Comparison of ENCODE assay signal across 16 mouse cellular contexts in genomic region chr6:53812242-53812641, GRCm38 (mm10). TPM values are rescaled to one million over a fixed set of nuclear protein-coding genes. Genes with fewer than 3 reads are reported as not detected.
DNase-seq lines count a peak whose midpoint lies in the region; TF ChIP-seq lines count a peak whose summit lies in the region.
"Had no signal": no experiment of that assay in that cellular context is flagged by ENCODE, and none has a peak within 500 bp of the region (broad histone marks: within the 10 kb centered on the region; RNA-seq: fewer than 3 reads in every experiment).

No protein-coding gene starts in this region.

- no peak overlapping the region for H3K4me3 ChIP-seq in left cerebral cortex, adult 2 months
- H3K4me3 ChIP-seq: heart, embryonic 12.5 days; lung, embryonic 15.5 days had no signal

- peak; percentile 32 for TF ChIP-seq CTCF in left cerebral cortex, adult 2 months (IDR thresholded peaks at IDR 0.05)

- H3K27ac ChIP-seq in left cerebral cortex, adult 2 months = no peak overlapping the region
- H3K27ac ChIP-seq: lung, embryonic 15.5 days had no signal

- peak; percentile 70 for DNase-seq in heart, adult 11 months
- DNase-seq in heart, postnatal 36 days = no peak
- no peak for DNase-seq in left cerebral cortex, adult 2 months (ENCODE audit: extremely low spot score in 1 of 2, low spot score in 2 of 2)
- no peak for DNase-seq in left cerebral cortex, postnatal 36 days (ENCODE audit: low spot score in 2 of 2)
- peak; percentile 26 for DNase-seq in 3T3-L1 (ENCODE audit: low read depth, low spot score)
- peak; percentile 9 for DNase-seq in brain, adult 2 months (ENCODE audit: low read depth, low spot score)
- DNase-seq in right cerebral cortex, postnatal 36 days (ENCODE audit: low spot score in 2 of 2) = no peak
- DNase-seq: adrenal gland, postnatal 10 days; B cell, adult 2 months; cerebellum, adult 9-11 months; gastrocnemius, postnatal 10 days; kidney, postnatal 25 days; layer of hippocampus, postnatal 36 days; thymus, postnatal 36 days had no signal

- intact Hi-C loops in heart, postnatal 36 days (cut with DNase I) = no loop called here
- intact Hi-C loops in left cerebral cortex, adult 2 months (cut with DNase I) = no loop called here
- intact Hi-C loops in left cerebral cortex, postnatal 36 days (cut with DNase I) = no loop called here

RNA-seq across cellular contexts. Expression of gene Tril, which starts 8.4 kb away (rescaled TPM):
- 1 to 10 TPM; 4.6 to 5.4 TPM for total RNA-seq in heart, postnatal 36 days (2021)
- total RNA-seq in left cerebral cortex, adult 2 months (2021) = 10 to 100 TPM; 29.0 to 36.4 TPM
- 10 to 100 TPM; 31.5 to 33.4 TPM for total RNA-seq in left cerebral cortex, postnatal 36 days (2021)

Comparison
In these comparisons a context has a peak if more than half of its experiments do, and no peak if none do; other contexts are left out.
1. DNase-seq: peak in heart, adult 11 months (single experiment), 3T3-L1 (single experiment) and brain, adult 2 months (single experiment); none in heart, postnatal 36 days (0 of 2), left cerebral cortex, adult 2 months (0 of 2), left cerebral cortex, postnatal 36 days (0 of 2) and right cerebral cortex, postnatal 36 days (0 of 2).
2. RNA of gene Tril, which starts 8.4 kb away (total RNA-seq): 29.0 to 36.4 TPM in left cerebral cortex, adult 2 months and 31.5 to 33.4 TPM in left cerebral cortex, postnatal 36 days; 4.6 to 5.4 TPM in heart, postnatal 36 days; every median in the first group is over 4 times any median in the second.